In genomic region chr11:105331732-105332131, GRCm38 (mm10) we compare ENCODE assay signal across 8 mouse cellular contexts. TPM values are rescaled to one million over a fixed set of nuclear protein-coding genes. Genes with fewer than 3 reads are reported as not detected.
DNase-seq lines count a peak whose midpoint lies in the region; ATAC-seq and TF ChIP-seq lines count a peak whose summit lies in the region.

No protein-coding gene starts in this region.

- TF ChIP-seq CTCF in heart, postnatal 0 days (IDR thresholded peaks at IDR 0.05; ENCODE audit: low read depth) = peak; percentile 41
- TF ChIP-seq CTCF in lung, embryonic 14.5 days (IDR thresholded peaks at IDR 0.05; ENCODE audit: low read depth) = peak; percentile 38

- 64% methylated on average over 10 of the region's 10 CpGs for WGBS in midbrain, embryonic 11.5 days
- 72% methylated on average over 10 of the region's 10 CpGs for WGBS in midbrain, embryonic 10.5 days
- 20% methylated on average over 10 of the region's 10 CpGs for WGBS in heart, postnatal 0 days
- WGBS in lung, embryonic 14.5 days = 26% methylated on average over 10 of the region's 10 CpGs

- H3K4me2 ChIP-seq in midbrain, embryonic 11.5 days = no peak overlapping the region
- H3K4me2 ChIP-seq in heart, postnatal 0 days (ENCODE audit: low read depth, low read length) = no peak overlapping the region
- H3K4me2 ChIP-seq in lung, embryonic 14.5 days = no peak overlapping the region

- peak; percentile 38; the same call in 1 of the 2 replicates for ATAC-seq in midbrain, embryonic 11.5 days (ENCODE audit: low FRiP score)
- peak; percentile 69; the same call in 1 of the 2 replicates for ATAC-seq in heart, postnatal 0 days (ENCODE audit: insufficient read depth, low read depth)
- ATAC-seq in lung, embryonic 14.5 days (ENCODE audit: insufficient read depth) = no peak

- no peaks in the 10 kb centered on the region for H3K9me3 ChIP-seq in midbrain, embryonic 11.5 days (ENCODE audit: control insufficient read depth, low read length)
- no peaks in the 10 kb centered on the region for H3K9me3 ChIP-seq in midbrain, embryonic 10.5 days (replicated peaks)
- H3K9me3 ChIP-seq in heart, postnatal 0 days (replicated peaks; ENCODE audit: control insufficient read depth, low read length) = no peaks in the 10 kb centered on the region
- no peaks in the 10 kb centered on the region for H3K9me3 ChIP-seq in lung, embryonic 14.5 days (ENCODE audit: low read depth, low read length)

- H3K9ac ChIP-seq in midbrain, embryonic 11.5 days (ENCODE audit: low read length) = no peak overlapping the region
- no peak overlapping the region for H3K9ac ChIP-seq in heart, postnatal 0 days (replicated peaks; ENCODE audit: low read depth, low read length)
- no peak overlapping the region for H3K9ac ChIP-seq in lung, embryonic 14.5 days

- no peak for TF ChIP-seq EP300 in heart, postnatal 0 days (IDR thresholded peaks at IDR 0.05; ENCODE audit: low read depth)

- no peak overlapping the region for H3K4me3 ChIP-seq in midbrain, embryonic 11.5 days (ENCODE audit: low read depth, low read length)
- H3K4me3 ChIP-seq in midbrain, embryonic 10.5 days = no peak overlapping the region
- no peak overlapping the region for H3K4me3 ChIP-seq in heart, postnatal 0 days (ENCODE audit: low read depth, low read length)
- no peak overlapping the region for H3K4me3 ChIP-seq in lung, embryonic 14.5 days (ENCODE audit: low read depth, low read length)

- no peaks in the 10 kb centered on the region for H3K36me3 ChIP-seq in midbrain, embryonic 11.5 days (ENCODE audit: control insufficient read depth, insufficient read depth, low read length)
- H3K36me3 ChIP-seq in midbrain, embryonic 10.5 days = peaks cover 38% of the 10 kb centered on the region
- H3K36me3 ChIP-seq in heart, postnatal 0 days (replicated peaks; ENCODE audit: control insufficient read depth, insufficient read depth, low read length) = no peaks in the 10 kb centered on the region
- peaks cover 38% of the 10 kb centered on the region for H3K36me3 ChIP-seq in lung, embryonic 14.5 days (ENCODE audit: insufficient read depth)

- no peaks in the 10 kb centered on the region for H3K27me3 ChIP-seq in midbrain, embryonic 11.5 days (ENCODE audit: control insufficient read depth, insufficient read depth, low read length)
- no peaks in the 10 kb centered on the region for H3K27me3 ChIP-seq in midbrain, embryonic 10.5 days (ENCODE audit: low read depth, poor library complexity, severe bottlenecking)
- no peaks in the 10 kb centered on the region for H3K27me3 ChIP-seq in heart, postnatal 0 days (ENCODE audit: control insufficient read depth, insufficient read depth, low read length)
- no peaks in the 10 kb centered on the region for H3K27me3 ChIP-seq in lung, embryonic 14.5 days (ENCODE audit: insufficient read depth, low read length)

- DNase-seq in midbrain, embryonic 11.5 days (ENCODE audit: low spot score, missing footprints) = no peak
- no peak for DNase-seq in midbrain, embryonic 10.5 days (ENCODE audit: low spot score)
- DNase-seq in adrenal gland, postnatal 25 days = peak; percentile 76
- DNase-seq in heart, postnatal 0 days (ENCODE audit: low spot score) = peak; percentile 47
- DNase-seq in lung, embryonic 14.5 days = peak; percentile 75
- DNase-seq in natural killer cell, adult 2 months (ENCODE audit: low spot score in 2 of 2) = no peak
- no peak for DNase-seq in right cerebral cortex, postnatal 36 days (ENCODE audit: low spot score in 2 of 2)
- DNase-seq in right cerebral cortex, adult 18-20 months = no peak

- H3K4me1 ChIP-seq in midbrain, embryonic 11.5 days (ENCODE audit: control insufficient read depth, insufficient read depth, low read length) = no peaks in the 10 kb centered on the region
- H3K4me1 ChIP-seq in midbrain, embryonic 10.5 days = peaks cover 6% of the 10 kb centered on the region; the same call in 1 of the 2 replicates
- H3K4me1 ChIP-seq in heart, postnatal 0 days (ENCODE audit: control insufficient read depth, insufficient read depth) = peaks cover 5% of the 10 kb centered on the region
- peaks cover 4% of the 10 kb centered on the region for H3K4me1 ChIP-seq in lung, embryonic 14.5 days (ENCODE audit: insufficient read depth)

- no peak overlapping the region for H3K27ac ChIP-seq in midbrain, embryonic 11.5 days (ENCODE audit: low read depth, low read length)
- H3K27ac ChIP-seq in midbrain, embryonic 10.5 days (replicated peaks) = no peak overlapping the region
- no peak overlapping the region for H3K27ac ChIP-seq in heart, postnatal 0 days (ENCODE audit: low read depth)
- H3K27ac ChIP-seq in lung, embryonic 14.5 days (ENCODE audit: low read depth) = no peak overlapping the region

RNA-seq across cellular contexts. Expression of gene Mrc2, which starts 39.3 kb away (rescaled TPM):
- 6.7 and 7.0 TPM in 2 replicates for polyA plus RNA-seq in midbrain, embryonic 11.5 days (2014; fragmentation: Nextera tagmentation; extraction: Ambion mirVana)
- polyA plus RNA-seq in midbrain, embryonic 10.5 days (2016; fragmentation: Nextera tagmentation; extraction: Ambion mirVana) = 16.5 and 16.9 TPM in 2 replicates
- 21.3 and 21.7 TPM in 2 replicates for total RNA-seq in adrenal gland, postnatal 25 days (2021)
- total RNA-seq in heart, postnatal 0 days (2014; rRNA removed; ENCODE audit: low replicate concordance) = 22.6 and 32.2 TPM in 2 replicates
- 3.0 and 3.1 TPM in 2 replicates for polyA plus RNA-seq in heart, postnatal 0 days (2015; fragmentation: Nextera tagmentation; extraction: Ambion mirVana)
- 16.6 and 20.0 TPM in 2 replicates for polyA plus RNA-seq in lung, embryonic 14.5 days (2014; fragmentation: Nextera tagmentation; extraction: Ambion mirVana)

Comparison
In these comparisons a context has a peak if more than half of its experiments do, and no peak if none do; other contexts are left out.
1. DNase-seq: peak in adrenal gland, postnatal 25 days (single experiment), heart, postnatal 0 days (single experiment) and lung, embryonic 14.5 days (single experiment); none in midbrain, embryonic 11.5 days (single experiment), midbrain, embryonic 10.5 days (single experiment), natural killer cell, adult 2 months (0 of 2), right cerebral cortex, postnatal 36 days (0 of 2) and right cerebral cortex, adult 18-20 months (single experiment).